Mouse (Mus musculus) thymus, adult 18-20 months (tissue): ENCODE data around the gene Myh9.
A peak's percentile ranks its signal among the peaks of the same experiment; 100 is the strongest.
"Not testable (repeated sequence)": the region's sequence is repeated elsewhere in the genome, so short reads cannot be mapped to it uniquely, and the experiment has no call there.

ENCODE experiments used
- DNase-seq, 2 experiments: peaks; one replicate each; pipeline ENCODE4 v3.0.0; 2022; ENCODE audit warnings: mixed read lengths in 2 of 2

Myh9 gene

GRCm38 (mm10) chr15:77748414-77748813 lies 93.6 kb downstream of the Myh9 start:
- DNase-seq = no peak

- DNase-seq = no peak
These were observed 95.6 kb downstream of the Myh9 start for GRCm38 (mm10) chr15:77746326-77746725.

- DNase-seq = no peak
These were observed 96.9 kb downstream of the Myh9 start for GRCm38 (mm10) chr15:77745081-77745480.

GRCm38 (mm10) chr15:77744632-77745031 lies 97.3 kb downstream of the Myh9 start:
- DNase-seq = no peak

GRCm38 (mm10) chr15:77741556-77741955 lies 100.4 kb downstream of the Myh9 start:
- DNase-seq = not testable (repeated sequence)

GRCm38 (mm10) chr15:77740511-77741297 lies 101.3 kb downstream of the Myh9 start:
- DNase-seq = no peak

- not testable (repeated sequence) for DNase-seq
These were observed 108.1 kb downstream of the Myh9 start for GRCm38 (mm10) chr15:77733903-77734302.

GRCm38 (mm10) chr15:77733380-77733779 lies 108.6 kb downstream of the Myh9 start:
- peak in 1 of 2 experiments; percentile 55 for DNase-seq

GRCm38 (mm10) chr15:77732851-77733250 lies 109.1 kb downstream of the Myh9 start:
- DNase-seq = not testable (repeated sequence)

GRCm38 (mm10) chr15:77731605-77732004 lies 110.4 kb downstream of the Myh9 start:
- DNase-seq = no peak

- not testable (repeated sequence) for DNase-seq
These were observed 113.2 kb downstream of the Myh9 start, which contains the start of gene Apol9b for GRCm38 (mm10) chr15:77728739-77729138. Gene Apol9b (plus strand): TSS chr15:77729039.

- DNase-seq = not testable (repeated sequence)
These were observed 114.2 kb downstream of the Myh9 start for GRCm38 (mm10) chr15:77727745-77728144.

- not testable (repeated sequence) for DNase-seq
These were observed 114.8 kb downstream of the Myh9 start for GRCm38 (mm10) chr15:77727139-77727538.

GRCm38 (mm10) chr15:77725393-77726020 lies 116.5 kb downstream of the Myh9 start:
- DNase-seq = not testable (repeated sequence)

GRCm38 (mm10) chr15:77724208-77724911 lies 117.6 kb downstream of the Myh9 start:
- not testable (repeated sequence) for DNase-seq

GRCm38 (mm10) chr15:77721509-77721908 lies 120.5 kb downstream of the Myh9 start:
- DNase-seq = not testable (repeated sequence)

- not testable (repeated sequence) for DNase-seq
These were observed 123.7 kb downstream of the Myh9 start for GRCm38 (mm10) chr15:77718240-77718639.
